Mouse (Mus musculus) A20 (cell line): ENCODE measurements around the gene Stpg4.

ENCODE experiments used
- DNase-seq: peaks from one replicate; pipeline ENCODE4 v3.0.0-alpha.2; 2011; ENCODE audit warnings: low read depth, low spot score

Stpg4 gene

DNA sequence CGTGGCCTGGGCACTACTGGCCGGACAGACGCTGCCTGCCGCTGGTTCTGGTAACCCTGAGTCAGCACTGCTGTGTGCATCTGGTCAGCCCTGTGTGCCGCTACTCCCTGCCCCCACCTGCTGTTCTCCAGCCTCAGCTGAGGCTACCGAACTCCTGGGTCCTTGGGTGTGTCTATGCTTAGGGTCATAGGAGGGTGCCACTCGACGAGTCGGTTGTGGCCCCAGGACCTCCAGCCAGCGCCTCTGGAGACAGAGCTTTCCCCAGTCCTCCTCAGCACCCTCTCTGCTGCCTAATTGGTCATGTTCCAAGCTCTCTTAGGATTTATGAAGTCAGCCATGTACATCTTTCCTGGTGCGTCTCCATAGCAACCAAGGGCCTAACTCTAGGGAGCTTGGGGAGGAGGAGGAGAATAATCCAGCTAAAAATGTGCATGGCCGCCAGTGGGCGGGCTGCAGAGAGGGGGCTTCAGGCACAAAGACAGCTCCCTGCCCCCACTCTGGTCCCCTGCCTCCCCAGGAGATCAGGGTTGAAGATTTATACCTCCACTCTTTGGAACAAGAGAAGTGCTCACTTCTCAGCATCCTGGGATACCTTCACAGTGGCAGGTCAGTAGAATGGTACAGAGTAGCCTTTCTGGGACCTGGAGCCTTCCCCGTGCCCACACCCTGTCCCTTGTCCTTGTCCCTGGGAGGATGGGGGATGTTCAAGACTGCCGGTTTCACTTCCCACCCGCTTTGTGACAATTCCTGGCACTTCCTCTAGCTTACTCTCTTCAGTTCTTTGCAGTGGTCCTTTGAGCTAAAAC lies 49.0 kb downstream of the Stpg4 start:
- peak; percentile 24 for DNase-seq

DNA sequence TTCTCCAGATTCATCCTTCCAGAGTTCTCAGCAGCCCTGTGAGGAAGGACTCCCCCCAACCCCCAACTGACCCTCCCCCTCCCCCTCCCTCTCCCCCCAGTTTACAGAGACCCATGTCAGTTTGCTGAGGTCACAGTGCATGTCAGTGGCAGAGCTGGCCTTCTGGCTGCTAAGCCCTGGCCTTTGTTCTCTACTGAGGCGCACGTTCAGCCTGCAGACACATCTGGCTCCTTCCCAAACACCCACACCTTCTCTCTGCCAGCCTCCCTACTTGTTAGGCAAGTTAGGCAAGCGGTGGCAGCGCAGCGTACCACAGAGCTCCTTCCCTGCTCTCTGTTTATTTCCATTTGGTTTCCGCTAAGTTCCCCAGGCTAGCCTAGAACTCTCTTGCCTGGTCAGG lies 50.0 kb downstream of the Stpg4 start:
- no peak for DNase-seq

DNA sequence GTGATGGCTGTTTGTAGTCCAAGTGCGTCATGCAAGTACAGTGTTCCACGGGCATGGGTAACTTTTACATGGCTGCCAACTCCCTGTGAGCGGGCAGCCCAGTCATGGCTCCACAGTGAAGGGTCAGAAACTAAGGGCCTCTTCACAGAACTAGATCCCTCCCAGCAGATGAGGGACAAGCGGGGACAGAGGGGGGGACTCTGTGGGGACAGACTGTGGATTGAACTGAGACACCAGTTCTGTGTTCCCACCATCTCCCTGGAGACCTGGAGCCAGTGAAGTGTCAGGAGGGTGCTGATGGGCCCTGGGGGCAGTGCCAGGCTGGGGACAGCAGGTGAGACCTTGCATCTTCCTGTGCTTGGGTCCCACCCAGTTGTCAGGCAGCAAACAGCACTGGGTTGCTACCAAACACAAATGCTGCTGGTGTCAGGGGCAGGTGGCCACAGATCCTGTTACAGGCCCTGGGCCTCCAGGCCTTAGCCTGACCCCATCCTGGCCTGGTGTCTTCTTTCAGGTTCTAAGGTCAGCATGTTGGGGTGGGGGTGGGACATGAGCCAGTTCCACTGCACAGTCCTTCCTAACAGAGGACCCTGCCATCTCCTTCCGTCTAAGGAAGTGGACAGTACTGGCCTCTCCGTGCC lies 50.6 kb downstream of the Stpg4 start:
- DNase-seq = no peak

DNA sequence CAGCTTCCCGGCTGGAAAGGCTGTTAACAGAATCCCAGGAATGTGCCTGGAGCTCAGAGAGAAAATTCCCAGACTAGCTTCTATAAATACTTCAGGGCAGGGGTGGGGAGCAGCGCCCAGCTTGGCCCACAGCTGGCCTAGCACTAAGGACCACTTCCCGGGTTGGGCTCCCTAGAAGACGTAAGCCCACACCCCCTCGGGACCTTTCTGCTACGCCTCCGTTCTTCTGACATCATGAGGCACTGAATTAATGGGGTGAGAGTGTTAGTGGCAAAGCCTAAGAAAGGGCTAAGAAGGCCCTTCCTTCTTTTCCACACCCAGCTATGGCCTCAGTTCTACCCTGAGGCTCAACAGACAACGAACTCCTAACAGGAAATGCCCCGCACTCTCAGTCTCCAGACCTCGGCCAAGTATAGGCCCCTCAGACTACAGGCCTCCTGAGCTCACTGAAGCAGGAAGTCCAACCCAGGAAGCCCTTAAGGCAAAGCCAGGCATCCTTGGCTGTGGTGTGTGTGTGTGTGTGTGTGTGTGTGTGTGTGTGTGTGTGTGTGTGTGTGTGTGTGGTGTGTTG lies 51.5 kb downstream of the Stpg4 start:
- no peak for DNase-seq

DNA sequence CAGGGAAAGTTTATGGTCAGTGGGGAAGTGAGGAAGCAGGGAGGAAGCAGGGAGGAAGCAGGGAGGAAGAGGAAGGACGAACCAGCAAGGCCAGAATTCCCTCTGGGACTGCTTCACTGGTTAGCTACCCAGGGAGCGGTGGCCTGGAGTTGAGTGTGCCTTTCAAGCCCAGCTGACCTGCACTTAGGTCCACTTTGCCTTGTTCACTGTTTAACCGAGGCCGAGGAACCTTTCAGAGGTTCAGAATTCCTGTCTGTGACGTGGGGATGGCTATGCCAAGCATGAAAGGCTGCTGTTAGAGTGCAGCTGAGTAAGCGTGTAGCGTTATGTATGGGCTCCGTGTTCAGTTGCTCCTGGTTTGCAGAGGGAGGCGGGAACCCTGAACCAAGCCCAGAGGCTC lies 54.2 kb downstream of the Stpg4 start:
- no peak for DNase-seq

DNA sequence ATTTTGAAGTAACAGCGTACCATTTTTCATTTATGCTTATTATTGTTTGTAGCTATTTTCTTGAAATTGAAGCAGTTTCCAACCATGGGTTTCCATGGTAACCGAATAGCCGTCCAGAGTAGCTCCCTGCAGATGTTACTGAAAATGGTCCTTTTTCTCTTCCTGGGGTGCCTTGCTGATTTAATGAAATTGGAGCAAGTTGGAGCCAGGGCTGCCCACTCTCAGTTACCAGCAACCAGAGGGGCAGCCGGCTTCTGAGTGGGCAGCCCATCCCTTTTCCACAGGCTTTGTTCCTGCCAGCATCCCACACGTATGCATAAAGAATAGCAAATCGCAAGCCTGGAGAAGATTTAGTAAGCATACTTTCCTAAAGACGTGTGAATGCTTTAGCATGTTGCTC lies 55.4 kb downstream of the Stpg4 start:
- no peak for DNase-seq

DNA sequence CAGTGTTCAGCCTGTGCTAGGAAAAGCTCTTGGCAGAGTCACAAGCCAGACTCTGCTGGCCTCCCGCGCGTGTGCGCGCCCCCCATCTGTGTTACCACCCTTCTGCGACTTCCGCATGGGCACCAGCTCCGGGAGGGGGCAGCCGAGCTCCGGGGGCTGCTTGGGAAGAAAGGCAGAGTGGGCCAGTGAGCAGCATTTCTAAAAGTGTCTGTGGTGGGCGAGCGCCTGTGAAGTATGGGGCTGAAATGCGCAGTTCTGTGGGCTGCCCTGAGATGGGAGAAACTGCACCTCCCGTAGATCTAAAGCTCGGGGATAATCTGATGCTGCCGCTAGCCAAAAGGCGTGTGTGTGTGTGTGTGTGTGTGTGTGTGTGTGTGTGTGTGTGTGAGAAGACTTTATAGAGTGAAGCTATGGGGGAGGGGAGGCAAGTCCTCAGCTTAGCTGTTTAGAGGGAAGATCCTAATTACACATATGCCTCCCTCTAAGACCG lies 58.2 kb downstream of the Stpg4 start:
- DNase-seq = no peak

DNA sequence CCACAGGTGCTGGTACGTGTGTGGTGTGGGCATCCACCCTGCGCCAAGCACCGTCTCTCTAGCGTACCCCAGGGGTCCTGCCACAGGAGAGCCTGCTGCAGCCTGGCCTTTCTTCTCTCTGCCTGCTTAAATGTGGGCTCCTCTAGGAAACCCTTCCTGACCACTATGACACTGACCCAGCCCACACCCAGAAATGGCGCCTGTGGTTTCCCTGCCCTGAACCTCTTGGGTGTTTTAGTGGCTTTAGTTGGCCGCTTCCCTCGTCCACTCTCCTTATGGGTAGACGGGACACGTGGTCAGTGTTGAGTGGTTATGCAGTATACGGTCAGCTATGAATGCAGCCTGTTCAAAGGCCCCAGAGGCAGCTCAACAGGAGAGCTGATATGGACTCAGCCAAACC lies 59.1 kb downstream of the Stpg4 start:
- DNase-seq = no peak

DNA sequence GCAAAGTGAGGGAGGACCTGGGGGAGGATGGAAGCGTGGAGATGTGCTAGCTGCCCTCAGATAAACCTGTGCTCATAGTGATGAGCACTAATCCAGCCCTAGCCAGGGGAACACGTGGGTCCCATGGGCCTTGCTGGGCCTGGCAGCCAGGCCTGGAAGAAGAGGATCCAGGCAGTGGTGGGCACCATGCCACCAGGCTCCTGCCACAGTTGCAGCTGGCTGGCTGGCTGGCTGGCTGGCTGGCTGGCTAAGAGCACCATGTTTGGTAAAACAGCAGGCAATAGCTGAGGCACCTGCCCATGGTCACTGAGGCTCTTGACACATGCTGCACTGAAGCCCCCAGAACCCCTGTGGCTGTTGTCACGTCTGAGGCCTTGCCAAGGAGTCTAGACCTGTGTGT lies 59.9 kb downstream of the Stpg4 start:
- no peak for DNase-seq

DNA sequence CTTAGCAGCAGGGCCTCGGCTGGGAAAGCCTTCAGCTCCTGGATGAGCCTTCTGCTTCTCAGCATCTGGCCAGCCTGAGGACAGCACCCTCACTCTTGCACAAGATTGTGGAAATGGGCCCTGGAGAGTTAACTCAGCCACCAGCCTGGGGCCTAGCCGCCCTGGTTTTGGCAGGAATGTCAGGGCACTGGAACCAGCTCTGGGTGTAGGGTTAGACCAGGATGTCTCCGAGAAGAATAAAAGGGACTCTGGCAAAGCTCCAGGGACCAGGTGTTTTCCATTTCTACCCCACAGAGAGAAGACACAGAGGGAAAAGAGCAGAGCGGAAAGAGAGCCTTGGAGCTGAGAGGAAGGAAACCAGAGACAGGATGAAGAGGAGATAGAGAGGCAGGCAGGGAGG lies 60.3 kb downstream of the Stpg4 start:
- no peak for DNase-seq

DNA sequence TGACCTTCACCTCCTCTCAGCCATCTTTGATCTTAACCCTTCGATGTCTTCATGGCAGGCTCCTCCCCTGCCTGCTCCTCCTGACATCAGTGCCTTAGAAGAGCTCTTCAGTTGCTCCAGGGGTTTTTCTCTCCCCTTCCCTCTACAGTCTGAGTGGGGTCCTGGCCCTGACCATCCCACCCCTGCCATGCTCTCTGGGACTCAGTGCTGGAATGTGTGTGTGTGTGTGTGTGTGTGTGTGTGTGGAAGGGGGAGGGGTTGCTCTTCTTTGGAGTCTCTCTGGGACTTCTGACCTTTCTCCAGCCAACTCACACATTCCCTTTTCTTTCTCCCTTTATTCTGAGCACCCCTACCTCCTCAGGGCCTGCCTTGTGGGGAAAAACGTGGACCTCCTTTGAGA lies 61.0 kb downstream of the Stpg4 start:
- no peak for DNase-seq

DNA sequence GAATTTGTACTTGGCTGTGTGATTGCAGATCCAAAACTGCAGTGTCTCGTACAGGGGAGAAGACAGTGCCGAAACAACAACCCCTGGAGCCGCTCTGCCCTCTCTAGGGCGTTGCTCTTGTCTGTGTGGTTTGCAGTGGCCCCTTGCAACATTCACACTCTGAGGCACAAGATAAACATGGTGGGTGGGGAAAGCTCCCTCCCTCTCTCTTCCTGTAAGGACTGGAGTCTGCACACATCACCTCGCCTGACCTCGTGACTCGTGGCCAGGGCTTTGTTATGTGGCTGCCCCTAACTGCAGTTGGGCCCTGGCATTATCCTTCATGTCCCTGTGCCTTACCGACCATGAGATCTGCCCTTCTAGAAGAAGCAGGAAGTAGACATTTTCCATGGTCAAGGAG lies 62.3 kb downstream of the Stpg4 start:
- no peak for DNase-seq

DNA sequence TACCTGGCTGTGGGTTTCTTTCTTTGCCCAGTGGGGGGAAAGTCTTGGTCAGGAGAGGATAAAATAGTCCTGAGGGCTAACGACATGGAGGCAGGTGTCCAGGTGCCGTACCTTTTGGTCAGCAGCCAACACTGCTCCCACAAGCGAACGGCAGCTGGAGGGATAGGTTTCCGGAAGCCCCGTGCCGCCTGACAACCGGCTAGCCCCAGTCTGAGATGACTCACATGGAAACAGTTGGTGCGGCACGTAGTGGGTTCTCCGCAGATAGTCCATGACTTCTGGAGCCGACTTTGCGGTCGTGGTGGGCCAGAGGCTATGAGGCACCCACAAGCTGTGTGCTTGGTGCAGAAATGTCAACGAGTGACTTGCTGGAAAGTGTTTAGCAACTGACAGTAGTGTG lies 63.4 kb downstream of the Stpg4 start:
- DNase-seq = no peak

DNA sequence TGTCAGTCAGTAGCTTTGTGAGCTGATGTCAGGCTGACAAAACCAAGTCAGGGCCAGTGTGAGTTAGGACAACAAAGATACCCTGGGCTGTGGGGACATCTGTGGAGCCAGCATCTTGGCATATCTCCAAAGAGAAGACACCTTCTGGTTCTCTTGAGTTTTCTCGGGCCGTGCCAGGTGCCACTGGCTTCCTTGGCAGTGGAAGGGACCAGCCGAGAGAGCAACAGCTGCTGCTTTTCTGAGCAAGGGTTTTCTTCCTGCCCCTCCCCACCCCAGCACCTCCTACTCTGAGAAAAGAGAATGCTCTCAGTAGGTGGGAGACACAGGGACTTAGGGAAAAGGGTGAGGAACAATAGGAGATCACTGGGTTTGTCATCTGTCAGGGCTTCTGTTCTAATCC lies 66.4 kb downstream of the Stpg4 start:
- DNase-seq = no peak

DNA sequence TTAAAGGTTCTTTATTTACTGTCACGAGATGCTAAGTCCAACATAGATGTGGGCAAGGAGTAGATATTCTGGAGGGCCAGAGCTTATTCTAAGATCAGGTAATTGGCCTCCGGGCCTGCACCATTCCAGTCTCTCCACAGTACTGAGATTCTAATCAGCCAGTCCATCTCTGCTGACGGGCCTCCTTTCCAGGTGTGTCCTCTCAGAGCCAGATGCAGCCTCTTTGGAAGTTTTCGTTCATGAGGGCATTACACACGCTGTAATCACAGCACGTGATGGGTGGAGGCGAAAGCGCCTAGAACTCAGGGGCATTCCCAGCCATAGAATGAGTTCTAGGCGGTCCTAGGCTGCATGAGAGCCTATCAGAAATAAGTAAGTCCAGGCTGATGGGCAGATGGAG lies 70.0 kb downstream of the Stpg4 start:
- no peak for DNase-seq

DNA sequence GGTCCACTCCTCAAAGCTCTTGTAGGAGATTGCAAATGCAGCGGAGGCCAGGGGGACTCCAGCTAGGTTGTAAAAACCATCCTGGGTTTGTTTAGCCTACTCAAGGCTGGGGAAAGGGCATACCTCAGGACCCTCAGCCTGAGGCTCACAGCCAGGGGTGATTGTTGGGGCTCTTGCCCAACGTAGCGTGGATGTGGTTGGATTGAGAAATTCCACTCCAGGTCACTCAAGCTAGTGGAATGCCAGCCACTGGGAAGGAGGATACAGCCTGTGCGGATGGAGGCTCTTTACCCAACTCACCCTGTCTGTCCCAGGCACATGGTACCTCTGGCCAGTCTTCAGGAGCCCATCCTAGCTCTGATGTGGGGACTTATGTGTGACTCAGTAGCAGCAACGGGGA lies 71.3 kb downstream of the Stpg4 start:
- no peak for DNase-seq

DNA sequence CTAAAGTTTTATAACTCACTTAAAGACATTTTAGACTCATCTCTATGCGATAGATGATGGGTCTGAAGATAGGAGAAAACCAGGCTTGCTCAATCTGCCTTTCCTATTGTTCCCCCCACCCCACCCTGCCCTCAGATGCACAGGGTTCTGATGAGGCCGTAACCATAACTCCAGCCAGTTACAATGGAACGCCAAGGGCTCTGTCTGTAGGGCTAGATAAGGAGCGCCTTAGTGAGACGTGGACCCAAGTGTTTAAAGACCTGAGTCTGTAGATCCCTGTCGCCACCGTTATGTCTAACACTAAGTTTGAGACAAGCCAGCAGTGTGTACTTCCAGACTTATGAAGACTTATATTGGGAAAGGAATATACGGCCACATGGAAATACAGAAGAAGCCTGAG lies 72.1 kb downstream of the Stpg4 start:
- no peak for DNase-seq

DNA sequence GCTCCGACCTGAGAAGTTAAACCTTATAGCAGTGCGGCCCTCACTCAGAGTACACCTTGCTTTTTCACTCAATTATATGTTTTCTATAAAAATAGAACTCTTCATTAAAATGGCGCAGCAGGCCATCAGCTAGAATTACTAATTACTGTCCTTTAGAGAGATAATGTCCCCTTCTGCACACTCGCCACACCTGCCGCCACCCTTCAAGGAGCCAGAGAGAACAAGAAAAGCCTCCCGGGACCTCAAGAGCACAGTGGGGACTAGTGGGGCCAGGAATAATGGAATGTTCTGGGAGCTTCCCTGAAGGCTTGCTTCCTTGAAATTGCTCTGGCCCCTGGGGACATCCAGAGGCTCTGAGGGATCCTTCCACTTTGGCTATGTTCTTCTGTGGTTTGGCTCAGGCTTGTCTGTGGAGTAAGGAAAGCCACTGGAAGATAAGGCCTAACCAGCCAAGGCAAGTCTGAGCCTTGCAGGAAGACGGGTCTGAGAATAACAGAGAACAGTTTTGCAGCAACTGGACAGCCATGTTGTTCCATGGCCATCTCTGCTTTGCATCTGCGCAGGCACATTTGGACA lies 73.7 kb downstream of the Stpg4 start:
- no peak for DNase-seq

DNA sequence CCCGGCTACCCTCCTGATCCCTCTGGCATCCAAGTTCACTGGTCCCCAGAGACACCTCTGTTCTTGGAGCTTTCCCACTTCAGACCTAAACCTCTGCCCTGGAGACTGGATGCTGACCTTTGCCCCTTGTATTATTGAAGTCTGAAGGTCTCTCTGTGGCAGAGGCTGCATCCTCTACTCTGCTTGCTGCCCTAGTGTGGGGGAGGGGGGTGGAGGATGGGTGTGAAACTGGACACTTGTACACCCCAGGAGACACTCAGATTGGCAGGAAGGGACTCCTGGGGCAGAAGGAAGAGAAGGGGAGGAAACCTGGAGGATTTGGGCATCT lies 74.7 kb downstream of the Stpg4 start:
- no peak for DNase-seq

DNA sequence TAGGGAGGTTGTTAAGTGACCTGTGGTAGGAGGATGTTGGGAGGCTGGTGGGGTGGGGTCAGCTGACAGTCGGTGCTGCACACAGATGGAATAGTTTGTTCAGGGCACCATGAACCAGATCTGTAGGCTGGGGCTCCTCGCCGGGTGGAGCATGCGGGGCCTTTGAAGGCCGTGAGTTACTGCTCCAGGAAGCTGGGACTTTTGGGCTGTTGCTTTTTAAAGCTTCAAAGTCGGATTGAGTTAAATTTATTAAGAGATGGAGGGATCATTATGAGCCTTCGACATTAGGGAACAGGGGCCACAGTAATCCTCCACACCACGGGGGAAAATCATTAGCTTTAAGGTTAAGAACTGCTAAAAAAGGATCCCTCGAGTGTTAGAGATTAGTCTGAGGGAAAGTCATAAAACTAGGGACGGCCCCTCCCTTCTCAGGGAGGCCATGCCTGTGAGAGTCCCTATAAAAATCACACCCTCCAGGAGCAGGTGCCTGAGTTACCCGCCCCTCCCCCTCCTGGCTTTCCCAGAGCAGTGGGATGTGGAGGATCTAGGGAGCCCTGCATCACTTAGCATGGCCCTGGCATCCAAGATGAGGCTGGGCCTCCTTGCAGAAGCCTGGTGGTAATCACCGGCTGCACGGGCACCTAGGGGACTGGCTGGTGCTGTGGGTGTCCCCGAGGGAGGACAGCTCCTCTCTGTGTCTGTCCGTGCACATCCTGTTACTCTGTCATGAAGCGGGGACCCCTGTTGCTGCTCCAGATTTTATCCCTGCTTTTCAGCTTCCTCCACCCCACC lies 75.2 kb downstream of the Stpg4 start:
- DNase-seq = no peak

DNA sequence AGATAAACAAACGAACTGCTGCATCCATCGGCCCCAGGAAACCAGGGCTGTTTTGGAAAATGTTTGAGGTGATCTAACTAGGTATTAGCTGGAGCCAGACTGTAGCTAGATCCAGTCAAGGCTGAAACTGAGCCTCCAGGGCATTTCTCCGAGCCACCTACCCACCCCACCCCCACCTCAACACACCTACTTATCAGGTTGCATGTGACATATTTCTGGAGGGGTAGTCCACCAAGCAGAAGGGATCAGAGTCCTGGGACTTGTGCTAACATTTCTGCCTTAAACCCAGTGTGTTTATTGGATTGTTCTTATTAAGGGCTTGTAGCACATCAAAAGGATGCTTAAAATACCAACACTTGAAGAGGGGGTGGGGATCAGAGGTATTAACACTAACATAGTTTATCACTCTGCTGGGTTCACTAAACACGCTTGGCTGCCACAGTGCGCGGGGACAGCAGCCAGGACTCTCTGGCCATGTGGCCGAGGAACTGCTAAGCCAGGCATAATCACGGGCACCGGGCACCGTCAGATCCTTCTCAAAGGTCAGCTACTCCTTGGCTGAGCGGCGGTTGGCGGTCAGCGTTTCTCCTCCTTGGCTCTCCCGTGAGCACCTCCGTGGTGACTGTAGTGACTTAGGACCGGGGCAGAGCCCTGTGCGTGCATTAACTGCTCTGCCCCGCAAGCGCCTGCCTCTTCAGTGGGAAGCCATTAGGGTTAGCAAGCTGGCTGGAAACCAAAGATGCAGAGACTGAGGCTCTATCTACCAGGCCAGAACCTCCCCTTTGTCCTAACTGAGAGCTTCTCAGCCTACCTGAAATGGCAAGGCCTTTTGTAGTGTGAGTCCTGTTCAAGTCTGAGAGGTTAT lies 76.1 kb downstream of the Stpg4 start:
- DNase-seq = no peak
